Comparison of ENCODE assay signal across 14 mouse cellular contexts in the genomic region with DNA sequence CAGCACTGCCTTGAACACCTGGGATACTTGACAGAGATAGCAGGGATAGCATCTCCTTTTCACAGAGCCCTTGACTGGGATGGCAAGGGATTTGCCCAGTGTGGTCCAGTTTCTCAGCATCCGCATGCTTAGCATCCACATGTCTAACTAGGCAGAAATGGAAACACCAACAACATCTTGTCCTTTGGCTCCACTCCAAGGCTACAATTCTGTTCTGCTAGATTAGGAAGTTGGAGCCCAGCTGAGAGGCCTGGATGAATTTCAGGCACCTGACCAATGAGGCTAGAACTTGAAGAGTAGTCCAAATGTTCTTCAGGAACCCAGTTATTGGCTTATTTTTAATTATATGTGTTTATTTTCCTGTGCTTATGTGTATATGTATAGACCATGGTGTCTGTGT.
DNase-seq lines count a peak whose midpoint lies in the region; ATAC-seq and TF ChIP-seq lines count a peak whose summit lies in the region.
"Had no signal": no experiment of that assay in that cellular context is flagged by ENCODE, and none has a peak within 500 bp of the region (broad histone marks: within the 10 kb centered on the region; RNA-seq: fewer than 3 reads in every experiment).

No protein-coding gene starts in this region.

- no peak for ATAC-seq in heart, embryonic 12.5 days (ENCODE audit: insufficient number of reproducible peaks, low FRiP score)
- ATAC-seq in liver, postnatal 0 days = no peak
- ATAC-seq: forebrain, embryonic 13.5 days; inflammation-experienced regulatory T-cells, adult 6 months had no signal

- peak; percentile 67 to 76 for DNase-seq in heart, adult 18-20 months
- DNase-seq in left cerebral cortex, postnatal 25 days (ENCODE audit: low spot score in 2 of 2) = peak; percentile 6
- DNase-seq in left cerebral cortex, postnatal 36 days (ENCODE audit: low spot score in 2 of 2) = no peak
- peak; percentile 5 for DNase-seq in MEL (ENCODE audit: low read depth, low spot score)
- peak; percentile 44 to 51 for DNase-seq in heart, postnatal 10 days
- DNase-seq in liver, postnatal 0 days = no peak

- H3K27ac ChIP-seq in heart, embryonic 12.5 days (ENCODE audit: poor library complexity, severe bottlenecking) = no peak overlapping the region
- no peak overlapping the region for H3K27ac ChIP-seq in MEL (ENCODE audit: control insufficient read depth, low read depth, low read length)
- no peak overlapping the region for H3K27ac ChIP-seq in liver, postnatal 0 days (ENCODE audit: low read depth)
- H3K27ac ChIP-seq: forebrain, embryonic 13.5 days; hindbrain, embryonic 10.5 days; kidney, embryonic 15.5 days; lung, embryonic 15.5 days; macrophage had no signal

- H3K4me3 ChIP-seq in heart, embryonic 12.5 days = no peak overlapping the region
- H3K4me3 ChIP-seq in MEL (ENCODE audit: control insufficient read depth in 1 of 2, insufficient read depth in 1 of 2, low read depth in 2 of 2, low read length in 2 of 2) = no peak overlapping the region
- no peak overlapping the region for H3K4me3 ChIP-seq in liver, postnatal 0 days (ENCODE audit: low read depth, low read length)
- H3K4me3 ChIP-seq: forebrain, embryonic 13.5 days; hindbrain, embryonic 10.5 days; kidney, embryonic 15.5 days; lung, embryonic 15.5 days had no signal

- no peak for TF ChIP-seq EP300 in MEL (IDR thresholded peaks at IDR 0.05; ENCODE audit: low read depth in 1 of 2, low read length in 2 of 2)
- TF ChIP-seq EP300 in liver, postnatal 0 days (IDR thresholded peaks at IDR 0.05; ENCODE audit: low read depth) = no peak

- H3K9me3 ChIP-seq in heart, embryonic 12.5 days (replicated peaks) = peaks cover 3% of the 10 kb centered on the region
- H3K9me3 ChIP-seq in MEL (replicated peaks; ENCODE audit: insufficient read depth, low read length) = no peaks in the 10 kb centered on the region
- no peaks in the 10 kb centered on the region for H3K9me3 ChIP-seq in liver, postnatal 0 days (ENCODE audit: low read length)
- H3K9me3 ChIP-seq: kidney, embryonic 15.5 days; lung, embryonic 15.5 days had no signal

- TF ChIP-seq RAD21 in MEL (IDR thresholded peaks at IDR 0.05; ENCODE audit: low read depth, low read length) = no peak

- H3K4me1 ChIP-seq in heart, embryonic 12.5 days (replicated peaks) = peaks cover 21% of the 10 kb centered on the region
- H3K4me1 ChIP-seq in MEL (ENCODE audit: control insufficient read depth in 1 of 2, insufficient read depth in 2 of 2, low read length in 2 of 2) = no peaks in the 10 kb centered on the region
- no peaks in the 10 kb centered on the region for H3K4me1 ChIP-seq in liver, postnatal 0 days (ENCODE audit: insufficient read depth)
- H3K4me1 ChIP-seq: forebrain, embryonic 13.5 days; hindbrain, embryonic 10.5 days; kidney, embryonic 15.5 days; lung, embryonic 15.5 days had no signal

- 66% methylated on average over 1 of the region's 1 CpGs for WGBS in heart, embryonic 12.5 days
- 86% methylated on average over 1 of the region's 1 CpGs for WGBS in liver, postnatal 0 days (ENCODE audit: insufficient replicate concordance)

- no peak overlapping the region for H3K9ac ChIP-seq in heart, embryonic 12.5 days
- H3K9ac ChIP-seq in MEL (ENCODE audit: control insufficient read depth, low read depth, low read length, poor library complexity, severe bottlenecking) = no peak overlapping the region
- no peak overlapping the region for H3K9ac ChIP-seq in liver, postnatal 0 days (replicated peaks)
- H3K9ac ChIP-seq: forebrain, embryonic 13.5 days; kidney, embryonic 15.5 days; lung, embryonic 15.5 days had no signal

- H3K27me3 ChIP-seq in heart, embryonic 12.5 days (replicated peaks) = no peaks in the 10 kb centered on the region
- no peaks in the 10 kb centered on the region for H3K27me3 ChIP-seq in MEL (ENCODE audit: control insufficient read depth in 1 of 2, insufficient read depth in 2 of 2, low read length in 2 of 2)
- no peaks in the 10 kb centered on the region for H3K27me3 ChIP-seq in liver, postnatal 0 days (ENCODE audit: insufficient read depth, low read length)
- H3K27me3 ChIP-seq: forebrain, embryonic 13.5 days; kidney, embryonic 15.5 days; lung, embryonic 15.5 days had no signal

- TF ChIP-seq POLR2A in MEL (IDR thresholded peaks at IDR 0.05; ENCODE audit: control insufficient read depth in 1 of 2, insufficient read depth in 1 of 2, low read depth in 1 of 2, low read length in 2 of 2, poor library complexity in 1 of 2) = no peak

- H3K79me2 ChIP-seq in MEL (ENCODE audit: control insufficient read depth, insufficient read depth, low read length, poor library complexity) = no peaks in the 10 kb centered on the region

- H3K4me2 ChIP-seq in heart, embryonic 12.5 days = no peak overlapping the region
- H3K4me2 ChIP-seq in liver, postnatal 0 days (ENCODE audit: low read depth, low read length) = no peak overlapping the region
- H3K4me2 ChIP-seq: forebrain, embryonic 13.5 days; kidney, embryonic 15.5 days; lung, embryonic 15.5 days; midbrain, embryonic 11.5 days had no signal

- intact Hi-C loops in left cerebral cortex, postnatal 25 days (cut with DNase I) = no loop called here
- intact Hi-C loops in left cerebral cortex, postnatal 36 days (cut with DNase I) = no loop called here
- intact Hi-C loops in heart, postnatal 10 days (cut with DNase I) = no loop called here

- TF ChIP-seq CTCF in MEL (IDR thresholded peaks at IDR 0.05 in 2 of 3, conservative IDR thresholded peaks at IDR 0.05 in 1 of 3; ENCODE audit: control insufficient read depth in 1 of 3, insufficient read depth in 1 of 3, low read depth in 2 of 3, low read length in 3 of 3, poor library complexity in 1 of 3, severe bottlenecking in 1 of 3) = no peak
- TF ChIP-seq CTCF in liver, postnatal 0 days (IDR thresholded peaks at IDR 0.05; ENCODE audit: low read depth) = no peak

- peaks cover 18% of the 10 kb centered on the region for H3K36me3 ChIP-seq in heart, embryonic 12.5 days
- H3K36me3 ChIP-seq in MEL (ENCODE audit: control insufficient read depth in 1 of 2, insufficient read depth in 2 of 2, low read length in 2 of 2) = no peaks in the 10 kb centered on the region
- H3K36me3 ChIP-seq in liver, postnatal 0 days (replicated peaks; ENCODE audit: insufficient read depth, low read length) = peaks cover 31% of the 10 kb centered on the region

TF ChIP-seq in MEL, 35 proteins besides CTCF, POLR2A, EP300 and RAD21:
- TF ChIP-seq NRF1 (IDR thresholded peaks at IDR 0.05; ENCODE audit: insufficient read depth, low read depth, low read length, poor library complexity, severe bottlenecking) (no peak), MAFK (IDR thresholded peaks at IDR 0.05; ENCODE audit: borderline replicate concordance, low read depth, low read length) (no peak), CHD2 (IDR thresholded peaks at IDR 0.05; ENCODE audit: low read length) (no peak), MXI1 (IDR thresholded peaks at IDR 0.05; ENCODE audit: low read depth, low read length) (no peak), KAT2A (conservative IDR thresholded peaks at IDR 0.05; ENCODE audit: low read depth, low read length) (no peak), ETS1 (IDR thresholded peaks at IDR 0.05; ENCODE audit: low read depth, low read length) (no peak), ZKSCAN1 (IDR thresholded peaks at IDR 0.05; ENCODE audit: low read depth, low read length) (no peak), SMC3 (IDR thresholded peaks at IDR 0.05; ENCODE audit: low read depth, low read length) (no peak), TCF12 (IDR thresholded peaks at IDR 0.05; ENCODE audit: low read depth, low read length) (no peak), MYC (IDR thresholded peaks at IDR 0.05; ENCODE audit: low read depth, low read length) (no peak), BHLHE40 (IDR thresholded peaks at IDR 0.05; ENCODE audit: borderline replicate concordance, low read depth, low read length) (no peak), MAX (IDR thresholded peaks at IDR 0.05; ENCODE audit: low read length) (no peak), MEF2A (IDR thresholded peaks at IDR 0.05; ENCODE audit: extremely low read depth, insufficient replicate concordance, low read depth, low read length, poor library complexity, severe bottlenecking) (no peak), ZMIZ1 (IDR thresholded peaks at IDR 0.05; ENCODE audit: low read depth, low read length) (no peak), USF1 (IDR thresholded peaks at IDR 0.05; ENCODE audit: low read depth, low read length) (no peak), JUND (IDR thresholded peaks at IDR 0.05; ENCODE audit: low read depth, low read length) (no peak), UBTF (IDR thresholded peaks at IDR 0.05; ENCODE audit: borderline replicate concordance, insufficient read depth, low read depth, low read length) (no peak)

Comparison
In these comparisons a context has a peak if more than half of its experiments do, and no peak if none do; other contexts are left out.
1. DNase-seq: peak in heart, adult 18-20 months (2 of 2), left cerebral cortex, postnatal 25 days (2 of 2), MEL (single experiment) and heart, postnatal 10 days (2 of 2); none in left cerebral cortex, postnatal 36 days (0 of 2) and liver, postnatal 0 days (single experiment).